Mouse (Mus musculus): ENCODE results near the gene Tuba3b.

Gene Tuba3b

GRCm38 (mm10) chr6:145615666-145616210, at the start of gene Tuba3b:
Gene Tuba3b, plus strand, starts transcription at chr6:145615757.
- no peak for DNase-seq (ENCODE audit: extremely low spot score)

- no peak for DNase-seq (ENCODE audit: extremely low spot score)
Observed at GRCm38 (mm10) chr6:145567296-145567695, 48.3 kb upstream of the Tuba3b start.

- DNase-seq (ENCODE audit: extremely low spot score): no peak
Observed at GRCm38 (mm10) chr6:145567832-145568231, 47.7 kb upstream of the Tuba3b start.

GRCm38 (mm10) chr6:145568701-145569100, 46.9 kb upstream of the Tuba3b start:
- no peak for DNase-seq (ENCODE audit: extremely low spot score)

- no peak for DNase-seq (ENCODE audit: extremely low spot score)
Observed at GRCm38 (mm10) chr6:145573250-145574013, 42.1 kb upstream of the Tuba3b start.

GRCm38 (mm10) chr6:145576762-145577161, 38.8 kb upstream of the Tuba3b start:
- no peak for DNase-seq (ENCODE audit: extremely low spot score)

- no peak for DNase-seq (ENCODE audit: extremely low spot score)
Observed at GRCm38 (mm10) chr6:145578457-145579185, 36.9 kb upstream of the Tuba3b start.

- DNase-seq (ENCODE audit: extremely low spot score): no peak
Observed at GRCm38 (mm10) chr6:145579761-145580160, 35.8 kb upstream of the Tuba3b start.

GRCm38 (mm10) chr6:145581366-145582170, 34.0 kb upstream of the Tuba3b start:
- no peak for DNase-seq (ENCODE audit: extremely low spot score)

GRCm38 (mm10) chr6:145585052-145585973, 30.2 kb upstream of the Tuba3b start:
- no peak for DNase-seq (ENCODE audit: extremely low spot score)

- DNase-seq (ENCODE audit: extremely low spot score): no peak
Observed at GRCm38 (mm10) chr6:145590501-145591293, 24.9 kb upstream of the Tuba3b start.

GRCm38 (mm10) chr6:145591578-145591977, 24.0 kb upstream of the Tuba3b start:
- DNase-seq (ENCODE audit: extremely low spot score): no peak

GRCm38 (mm10) chr6:145592036-145592435, 23.5 kb upstream of the Tuba3b start:
- DNase-seq (ENCODE audit: extremely low spot score): no peak

- no peak for DNase-seq (ENCODE audit: extremely low spot score)
Observed at GRCm38 (mm10) chr6:145592531-145592998, 23.0 kb upstream of the Tuba3b start.

- DNase-seq (ENCODE audit: extremely low spot score): no peak
Observed at GRCm38 (mm10) chr6:145593991-145594390, 21.6 kb upstream of the Tuba3b start.

- no peak for DNase-seq (ENCODE audit: extremely low spot score)
Observed at GRCm38 (mm10) chr6:145595905-145596304, 19.7 kb upstream of the Tuba3b start.

GRCm38 (mm10) chr6:145598794-145599555, 16.6 kb upstream of the Tuba3b start:
- DNase-seq (ENCODE audit: extremely low spot score): no peak

GRCm38 (mm10) chr6:145604126-145604525, 11.4 kb upstream of the Tuba3b start:
- DNase-seq (ENCODE audit: extremely low spot score): no peak

- no peak for DNase-seq (ENCODE audit: extremely low spot score)
Observed at GRCm38 (mm10) chr6:145604648-145605047, 10.9 kb upstream of the Tuba3b start.

Measured in embryo, embryonic 9.5 days (tissue).